Comparison of ENCODE assay signal across 9 mouse cellular contexts in the genomic region with DNA sequence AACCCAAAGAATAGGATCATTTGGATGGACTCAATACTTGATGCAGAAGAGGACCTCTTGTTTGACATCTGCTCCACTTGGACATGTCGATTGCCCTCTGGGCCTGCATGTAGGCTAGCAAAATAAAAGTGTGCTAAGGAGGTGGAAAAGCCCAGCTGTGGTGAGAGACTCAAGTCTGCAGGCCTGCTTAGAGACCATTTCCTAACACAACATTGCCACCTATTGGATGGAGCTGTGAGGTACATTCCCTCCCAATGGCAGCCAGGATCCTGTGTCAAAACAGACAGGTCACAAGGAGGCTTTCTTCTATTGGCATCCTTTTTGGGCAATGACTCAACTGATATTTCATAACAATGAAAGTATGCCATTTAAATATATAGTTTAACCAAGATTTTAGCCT. TPM values are rescaled to one million over a fixed set of nuclear protein-coding genes. Genes with fewer than 3 reads are reported as not detected.
A peak's percentile ranks its signal among the peaks of the same experiment; 100 is the strongest.
DNase-seq lines count a peak whose midpoint lies in the region; ATAC-seq lines count a peak whose summit lies in the region.
"Had no signal": no experiment of that assay in that cellular context is flagged by ENCODE, and none has a peak within 500 bp of the region (broad histone marks: within the 10 kb centered on the region; RNA-seq: fewer than 3 reads in every experiment).

No protein-coding gene starts in this region.

- H3K4me2 ChIP-seq in kidney, embryonic 14.5 days (replicated peaks; ENCODE audit: low read depth, low read length): no peak overlapping the region
- H3K4me2 ChIP-seq in forebrain, embryonic 15.5 days (replicated peaks): no peak overlapping the region
- H3K4me2 ChIP-seq: stomach, embryonic 15.5 days had no signal

- no peaks in the 10 kb centered on the region; the same call in 1 of the 2 replicates for H3K27me3 ChIP-seq in kidney, embryonic 14.5 days (ENCODE audit: control insufficient read depth, insufficient read depth, low read length)
- H3K27me3 ChIP-seq in forebrain, embryonic 15.5 days: no peaks in the 10 kb centered on the region
- H3K27me3 ChIP-seq: stomach, embryonic 15.5 days had no signal

- peak; percentile 73 for DNase-seq in kidney, adult 18-20 months
- DNase-seq in cerebellum, adult 18-20 months: peak; percentile 55 to 60
- DNase-seq in heart, postnatal 25 days (ENCODE audit: low spot score): peak; percentile 29
- peak; percentile 57 for DNase-seq in left cerebral cortex, adult 11 months (ENCODE audit: low spot score)
- DNase-seq in right cerebral cortex, postnatal 36 days (ENCODE audit: low spot score in 2 of 2): peak; percentile 49 to 52

- H3K4me1 ChIP-seq in kidney, embryonic 14.5 days (ENCODE audit: control insufficient read depth, insufficient read depth, low read length): no peaks in the 10 kb centered on the region
- H3K4me1 ChIP-seq in forebrain, embryonic 15.5 days: peaks cover 7% of the 10 kb centered on the region

- H3K36me3 ChIP-seq in kidney, embryonic 14.5 days (ENCODE audit: control insufficient read depth, insufficient read depth, low read length): peaks cover 3% of the 10 kb centered on the region
- no peaks in the 10 kb centered on the region for H3K36me3 ChIP-seq in forebrain, embryonic 15.5 days
- H3K36me3 ChIP-seq: stomach, embryonic 15.5 days had no signal

- no peak overlapping the region for H3K4me3 ChIP-seq in kidney, embryonic 14.5 days (ENCODE audit: low read length)
- no peak overlapping the region for H3K4me3 ChIP-seq in forebrain, embryonic 15.5 days
- H3K4me3 ChIP-seq: stomach, embryonic 15.5 days had no signal

- no peak for ATAC-seq in kidney, embryonic 14.5 days (ENCODE audit: low FRiP score, low TSS enrichment)
- peak; percentile 55 for ATAC-seq in forebrain, embryonic 15.5 days (replicated peaks)
- ATAC-seq in megakaryocyte, adult 5-6 weeks (ENCODE audit: poor library complexity, severe bottlenecking): peak; percentile 79

- intact Hi-C loops in heart, postnatal 25 days (cut with DNase I): loop anchor here (1.0 to 10.0 kb wide), 6 partner anchors 43 to 230 kb away; a partner anchor contains a TSS

- no peaks in the 10 kb centered on the region for H3K9me3 ChIP-seq in kidney, embryonic 14.5 days (ENCODE audit: control insufficient read depth, low read length)
- H3K9me3 ChIP-seq in forebrain, embryonic 15.5 days: no peaks in the 10 kb centered on the region
- H3K9me3 ChIP-seq: stomach, embryonic 15.5 days had no signal

- 9% methylated on average over 1 of the region's 1 CpGs for WGBS in kidney, embryonic 14.5 days
- WGBS in forebrain, embryonic 15.5 days: 8% methylated on average over 1 of the region's 1 CpGs

- no peak overlapping the region for H3K9ac ChIP-seq in kidney, embryonic 14.5 days (ENCODE audit: low read depth, low read length)
- no peak overlapping the region for H3K9ac ChIP-seq in forebrain, embryonic 15.5 days (replicated peaks)
- H3K9ac ChIP-seq: stomach, embryonic 15.5 days had no signal

- H3K27ac ChIP-seq in kidney, embryonic 14.5 days (ENCODE audit: low read depth, low read length): no peak overlapping the region
- H3K27ac ChIP-seq in forebrain, embryonic 15.5 days (replicated peaks): no peak overlapping the region
- H3K27ac ChIP-seq: stomach, embryonic 15.5 days had no signal

RNA-seq across cellular contexts. Expression of a gene that starts 7.9 kb away (rescaled TPM):
- 0.09 TPM in 2 replicates for polyA plus RNA-seq in kidney, embryonic 14.5 days (2014; fragmentation: Nextera tagmentation; extraction: Ambion mirVana)
- 0.08 TPM in 1 of 2 replicates, not detected in the other for polyA plus RNA-seq in forebrain, embryonic 15.5 days (2015; fragmentation: Nextera tagmentation; extraction: Ambion mirVana)
- not detected for total RNA-seq in heart, postnatal 25 days (2021)
- total RNA-seq in megakaryocyte, adult 5-6 weeks (2015): not detected in 2 replicates
- not detected in 2 replicates for total RNA-seq in megakaryocyte, adult 5-6 weeks (2017)

RNA-seq across cellular contexts. Expression of a gene that starts 41.2 kb away (rescaled TPM):
- polyA plus RNA-seq in kidney, embryonic 14.5 days (2014; fragmentation: Nextera tagmentation; extraction: Ambion mirVana): 4.3 and 4.4 TPM in 2 replicates
- not detected in 2 replicates for polyA plus RNA-seq in forebrain, embryonic 15.5 days (2015; fragmentation: Nextera tagmentation; extraction: Ambion mirVana)
- not detected for total RNA-seq in heart, postnatal 25 days (2021)
- total RNA-seq in megakaryocyte, adult 5-6 weeks (2015): not detected in 2 replicates
- not detected in 2 replicates for total RNA-seq in megakaryocyte, adult 5-6 weeks (2017)
- polyA plus RNA-seq: stomach, embryonic 15.5 days had no signal

RNA-seq across cellular contexts. Expression of a gene that starts 46.4 kb away (rescaled TPM):
- polyA plus RNA-seq in kidney, embryonic 14.5 days (2014; fragmentation: Nextera tagmentation; extraction: Ambion mirVana): 28.8 and 29.3 TPM in 2 replicates
- 8.9 and 9.4 TPM in 2 replicates for polyA plus RNA-seq in forebrain, embryonic 15.5 days (2015; fragmentation: Nextera tagmentation; extraction: Ambion mirVana)
- 1 to 10 TPM; 5.6 to 6.1 TPM for total RNA-seq in heart, postnatal 25 days (2021)
- total RNA-seq in megakaryocyte, adult 5-6 weeks (2015): 308 and 344 TPM in 2 replicates
- 409 TPM in 2 replicates for total RNA-seq in megakaryocyte, adult 5-6 weeks (2017)

Comparison
In these comparisons a context has a peak if more than half of its experiments do, and no peak if none do; other contexts are left out.
1. RNA of a gene that starts 46.4 kb away (total RNA-seq): 308 to 409 TPM in megakaryocyte, adult 5-6 weeks; 5.6 to 6.1 TPM in heart, postnatal 25 days; every median in the first group is over 10 times any median in the second.
2. Peak in every context shown above with its lines, with median percentiles within 50 percentile points of each other: DNase-seq.